In genomic region chr11:93185477-93185876, GRCm38 (mm10) we compare ENCODE assay signal across 12 mouse cellular contexts.
DNase-seq lines count a peak whose midpoint lies in the region; ATAC-seq and TF ChIP-seq lines count a peak whose summit lies in the region.
"Had no signal": no experiment of that assay in that cellular context is flagged by ENCODE, and none has a peak within 500 bp of the region (broad histone marks: within the 10 kb centered on the region; RNA-seq: fewer than 3 reads in every experiment).

No protein-coding gene starts in this region.

- H3K4me1 ChIP-seq in hindbrain, postnatal 0 days (ENCODE audit: insufficient read depth, low read length), result no peaks in the 10 kb centered on the region
- no peaks in the 10 kb centered on the region for H3K4me1 ChIP-seq in hindbrain, embryonic 14.5 days (replicated peaks; ENCODE audit: control insufficient read depth, insufficient read depth, low read length)
- no peaks in the 10 kb centered on the region for H3K4me1 ChIP-seq in midbrain, embryonic 13.5 days (replicated peaks)
- no peaks in the 10 kb centered on the region for H3K4me1 ChIP-seq in kidney, embryonic 16.5 days (ENCODE audit: insufficient read depth, low read length)
- H3K4me1 ChIP-seq: limb, embryonic 15.5 days had no signal

- no peak overlapping the region for H3K9ac ChIP-seq in hindbrain, postnatal 0 days (replicated peaks; ENCODE audit: low read length)
- H3K9ac ChIP-seq in hindbrain, embryonic 14.5 days, result no peak overlapping the region
- no peak overlapping the region for H3K9ac ChIP-seq in midbrain, embryonic 13.5 days (replicated peaks)
- no peak overlapping the region for H3K9ac ChIP-seq in kidney, embryonic 16.5 days (replicated peaks; ENCODE audit: low read length)
- H3K9ac ChIP-seq: limb, embryonic 15.5 days had no signal

- no peak for TF ChIP-seq CTCF in hindbrain, postnatal 0 days (IDR thresholded peaks at IDR 0.05; ENCODE audit: low read depth)

- H3K27me3 ChIP-seq in hindbrain, postnatal 0 days (ENCODE audit: insufficient read depth, low read length), result no peaks in the 10 kb centered on the region
- H3K27me3 ChIP-seq in hindbrain, embryonic 14.5 days (ENCODE audit: control insufficient read depth, insufficient read depth, low read length), result no peaks in the 10 kb centered on the region
- no peaks in the 10 kb centered on the region for H3K27me3 ChIP-seq in midbrain, embryonic 13.5 days
- no peaks in the 10 kb centered on the region for H3K27me3 ChIP-seq in kidney, embryonic 16.5 days (ENCODE audit: insufficient read depth, low read length)
- H3K27me3 ChIP-seq: limb, embryonic 15.5 days had no signal

- H3K36me3 ChIP-seq in hindbrain, postnatal 0 days (ENCODE audit: insufficient read depth, low read length), result no peaks in the 10 kb centered on the region
- no peaks in the 10 kb centered on the region for H3K36me3 ChIP-seq in hindbrain, embryonic 14.5 days (replicated peaks; ENCODE audit: control insufficient read depth, insufficient read depth)
- no peaks in the 10 kb centered on the region for H3K36me3 ChIP-seq in midbrain, embryonic 13.5 days
- H3K36me3 ChIP-seq in kidney, embryonic 16.5 days (ENCODE audit: insufficient read depth, low read length), result no peaks in the 10 kb centered on the region
- H3K36me3 ChIP-seq: limb, embryonic 15.5 days had no signal

- H3K4me2 ChIP-seq in hindbrain, postnatal 0 days (ENCODE audit: low read depth, low read length), result no peak overlapping the region
- no peak overlapping the region for H3K4me2 ChIP-seq in hindbrain, embryonic 14.5 days (replicated peaks)
- no peak overlapping the region for H3K4me2 ChIP-seq in midbrain, embryonic 13.5 days (replicated peaks)
- H3K4me2 ChIP-seq in kidney, embryonic 16.5 days (replicated peaks; ENCODE audit: low read depth, low read length), result no peak overlapping the region
- H3K4me2 ChIP-seq: limb, embryonic 15.5 days had no signal

- no peak overlapping the region for H3K4me3 ChIP-seq in hindbrain, postnatal 0 days (ENCODE audit: low read length)
- no peak overlapping the region for H3K4me3 ChIP-seq in hindbrain, embryonic 14.5 days (replicated peaks; ENCODE audit: low read length)
- no peak overlapping the region for H3K4me3 ChIP-seq in midbrain, embryonic 13.5 days (replicated peaks)
- H3K4me3 ChIP-seq in kidney, embryonic 16.5 days (ENCODE audit: low read length), result no peak overlapping the region
- H3K4me3 ChIP-seq: erythroblast, embryonic 14.5 days; limb, embryonic 15.5 days had no signal

- intact Hi-C loops in heart, postnatal 36 days (cut with DNase I), result no loop called here

- WGBS in hindbrain, postnatal 0 days, result 59% methylated on average over 4 of the region's 4 CpGs
- WGBS in hindbrain, embryonic 14.5 days, result 82% methylated on average over 4 of the region's 4 CpGs
- WGBS in midbrain, embryonic 13.5 days, result 86% methylated on average over 4 of the region's 4 CpGs
- 61% methylated on average over 4 of the region's 4 CpGs for WGBS in kidney, embryonic 16.5 days

- peak; percentile 17 for DNase-seq in hindbrain, postnatal 0 days (ENCODE audit: low spot score)
- no peak for DNase-seq in hindbrain, embryonic 14.5 days (ENCODE audit: low spot score)
- DNase-seq in cerebellum, adult 8-10 months, result peak; percentile 68
- DNase-seq in heart, postnatal 36 days, result peak; percentile 14 to 26
- peak; percentile 49 for DNase-seq in lung, postnatal 36 days
- DNase-seq in adrenal gland, postnatal 36 days, result no peak
- DNase-seq: midbrain, embryonic 14.5 days had no signal

- ATAC-seq in hindbrain, postnatal 0 days, result peak; percentile 63; the same call in 1 of the 2 replicates
- no peak for ATAC-seq in hindbrain, embryonic 14.5 days (ENCODE audit: low FRiP score)
- no peak for ATAC-seq in midbrain, embryonic 13.5 days
- no peak for ATAC-seq in kidney, embryonic 16.5 days (ENCODE audit: low FRiP score, low TSS enrichment)
- ATAC-seq: CD4-positive, CD25-positive, alpha-beta regulatory T cell, adult 4 months had no signal

- H3K27ac ChIP-seq in hindbrain, postnatal 0 days, result no peak overlapping the region
- no peak overlapping the region for H3K27ac ChIP-seq in hindbrain, embryonic 14.5 days
- H3K27ac ChIP-seq in midbrain, embryonic 13.5 days, result no peak overlapping the region
- H3K27ac ChIP-seq in kidney, embryonic 16.5 days (ENCODE audit: low read length), result no peak overlapping the region
- H3K27ac ChIP-seq: limb, embryonic 15.5 days had no signal

- H3K9me3 ChIP-seq in hindbrain, postnatal 0 days (ENCODE audit: low read length), result no peaks in the 10 kb centered on the region
- H3K9me3 ChIP-seq in hindbrain, embryonic 14.5 days (ENCODE audit: control insufficient read depth, low read length), result no peaks in the 10 kb centered on the region
- H3K9me3 ChIP-seq in midbrain, embryonic 13.5 days, result no peaks in the 10 kb centered on the region
- no peaks in the 10 kb centered on the region for H3K9me3 ChIP-seq in kidney, embryonic 16.5 days (ENCODE audit: low read length)
- H3K9me3 ChIP-seq: limb, embryonic 15.5 days had no signal

Comparison
In these comparisons a context has a peak if more than half of its experiments do, and no peak if none do; other contexts are left out.
1. DNase-seq: peak in hindbrain, postnatal 0 days (single experiment), cerebellum, adult 8-10 months (single experiment), heart, postnatal 36 days (2 of 2) and lung, postnatal 36 days (single experiment); none in hindbrain, embryonic 14.5 days (single experiment) and adrenal gland, postnatal 36 days (0 of 2).